Mouse (Mus musculus): ENCODE measurements around the gene Prss34. TPM values are rescaled to one million over a fixed set of nuclear protein-coding genes. Genes with fewer than 3 reads are reported as not detected.

Prss34 gene
- total RNA-seq, 1 experiment from 2014 or later, result 10.8 TPM

GRCm38 (mm10) chr17:25288842-25289241, 9.4 kb upstream of the Prss34 start:
- ATAC-seq (replicated peaks in 1 of 2; ENCODE audit: insufficient read depth in 1 of 2, low FRiP score in 2 of 2, low TSS enrichment in 1 of 2, low read depth in 1 of 2, poor library complexity in 2 of 2, severe bottlenecking in 2 of 2), result peak in 1 of 2 experiments; percentile 74; a peak in 3 of 4 replicates

- ATAC-seq (replicated peaks in 1 of 2; ENCODE audit: insufficient read depth in 1 of 2, low FRiP score in 2 of 2, low TSS enrichment in 1 of 2, low read depth in 1 of 2, poor library complexity in 2 of 2, severe bottlenecking in 2 of 2), result no peak
Measured at GRCm38 (mm10) chr17:25290411-25290810, 7.8 kb upstream of the Prss34 start.

- no peak for ATAC-seq (replicated peaks in 1 of 2; ENCODE audit: insufficient read depth in 1 of 2, low FRiP score in 2 of 2, low TSS enrichment in 1 of 2, low read depth in 1 of 2, poor library complexity in 2 of 2, severe bottlenecking in 2 of 2)
Measured at GRCm38 (mm10) chr17:25293495-25293894, 4.7 kb upstream of the Prss34 start.

GRCm38 (mm10) chr17:25294111-25294510, 4.1 kb upstream of the Prss34 start:
- ATAC-seq (replicated peaks in 1 of 2; ENCODE audit: insufficient read depth in 1 of 2, low FRiP score in 2 of 2, low TSS enrichment in 1 of 2, low read depth in 1 of 2, poor library complexity in 2 of 2, severe bottlenecking in 2 of 2), result no peak

- no peak for ATAC-seq (replicated peaks in 1 of 2; ENCODE audit: insufficient read depth in 1 of 2, low FRiP score in 2 of 2, low TSS enrichment in 1 of 2, low read depth in 1 of 2, poor library complexity in 2 of 2, severe bottlenecking in 2 of 2)
Measured at GRCm38 (mm10) chr17:25308346-25308745, 10.2 kb downstream of the Prss34 start, which contains the start of gene Prss28. Gene Prss28, plus strand, starts transcription at chr17:25308646.

- no peak for ATAC-seq (replicated peaks in 1 of 2; ENCODE audit: insufficient read depth in 1 of 2, low FRiP score in 2 of 2, low TSS enrichment in 1 of 2, low read depth in 1 of 2, poor library complexity in 2 of 2, severe bottlenecking in 2 of 2)
Measured at GRCm38 (mm10) chr17:25318354-25318753, 20.2 kb downstream of the Prss34 start, which contains the start of gene Prss29. Gene Prss29, plus strand, starts transcription at chr17:25318654.

GRCm38 (mm10) chr17:25320819-25321218, 22.6 kb downstream of the Prss34 start:
- no peak for ATAC-seq (replicated peaks in 1 of 2; ENCODE audit: insufficient read depth in 1 of 2, low FRiP score in 2 of 2, low TSS enrichment in 1 of 2, low read depth in 1 of 2, poor library complexity in 2 of 2, severe bottlenecking in 2 of 2)

GRCm38 (mm10) chr17:25322930-25323329, 24.7 kb downstream of the Prss34 start:
- no peak for ATAC-seq (replicated peaks in 1 of 2; ENCODE audit: insufficient read depth in 1 of 2, low FRiP score in 2 of 2, low TSS enrichment in 1 of 2, low read depth in 1 of 2, poor library complexity in 2 of 2, severe bottlenecking in 2 of 2)

GRCm38 (mm10) chr17:25332321-25332720, 34.1 kb downstream of the Prss34 start:
- ATAC-seq (replicated peaks in 1 of 2; ENCODE audit: insufficient read depth in 1 of 2, low FRiP score in 2 of 2, low TSS enrichment in 1 of 2, low read depth in 1 of 2, poor library complexity in 2 of 2, severe bottlenecking in 2 of 2), result peak; percentile 55 to 58; a peak in 3 of 4 replicates

GRCm38 (mm10) chr17:25333943-25334342, 35.7 kb downstream of the Prss34 start:
- peak; percentile 44 to 46; a peak in 2 of 4 replicates for ATAC-seq (replicated peaks in 1 of 2; ENCODE audit: insufficient read depth in 1 of 2, low FRiP score in 2 of 2, low TSS enrichment in 1 of 2, low read depth in 1 of 2, poor library complexity in 2 of 2, severe bottlenecking in 2 of 2)

GRCm38 (mm10) chr17:25338218-25338617, 40.0 kb downstream of the Prss34 start:
- no peak for ATAC-seq (replicated peaks in 1 of 2; ENCODE audit: insufficient read depth in 1 of 2, low FRiP score in 2 of 2, low TSS enrichment in 1 of 2, low read depth in 1 of 2, poor library complexity in 2 of 2, severe bottlenecking in 2 of 2)

GRCm38 (mm10) chr17:25340003-25340402, 41.8 kb downstream of the Prss34 start:
- no peak for ATAC-seq (replicated peaks in 1 of 2; ENCODE audit: insufficient read depth in 1 of 2, low FRiP score in 2 of 2, low TSS enrichment in 1 of 2, low read depth in 1 of 2, poor library complexity in 2 of 2, severe bottlenecking in 2 of 2)

- no peak for ATAC-seq (replicated peaks in 1 of 2; ENCODE audit: insufficient read depth in 1 of 2, low FRiP score in 2 of 2, low TSS enrichment in 1 of 2, low read depth in 1 of 2, poor library complexity in 2 of 2, severe bottlenecking in 2 of 2)
Measured at GRCm38 (mm10) chr17:25341490-25341889, 43.3 kb downstream of the Prss34 start.

- no peak for ATAC-seq (replicated peaks in 1 of 2; ENCODE audit: insufficient read depth in 1 of 2, low FRiP score in 2 of 2, low TSS enrichment in 1 of 2, low read depth in 1 of 2, poor library complexity in 2 of 2, severe bottlenecking in 2 of 2)
Measured at GRCm38 (mm10) chr17:25345462-25345861, 47.3 kb downstream of the Prss34 start, which contains the start of gene Tpsab1. Gene Tpsab1, minus strand, starts transcription at chr17:25345562.

Other genes with a start within 250 kb of the Prss34 start
- gene Tmem204, start 214.8 kb upstream of the Prss34 start, total RNA-seq (2017), result not detected in 2 replicates
- 22.5 and 28.7 TPM in 2 replicates for gene Telo2, start 182.4 kb upstream of the Prss34 start, total RNA-seq (2017)
- 0.40 TPM in 1 of 2 replicates, not detected in the other for gene Ptx4, start 177.6 kb upstream of the Prss34 start, total RNA-seq (2017)
- gene Clcn7, start 165.0 kb upstream of the Prss34 start, total RNA-seq (2017), result 7.0 and 7.7 TPM in 2 replicates
- not detected in 2 replicates for gene Ccdc154, start 135.9 kb upstream of the Prss34 start, total RNA-seq (2017)
- not detected in 2 replicates for gene Gm38655, start 122.9 kb upstream of the Prss34 start, total RNA-seq (2017)
- 13.3 and 18.7 TPM in 2 replicates for gene BC003965, start 113.8 kb upstream of the Prss34 start, total RNA-seq (2017)
- gene Unkl, start 110.0 kb upstream of the Prss34 start, total RNA-seq (2017), result 11.6 and 14.4 TPM in 2 replicates
- gene Gnptg, start 58.3 kb upstream of the Prss34 start, total RNA-seq (2017), result 16.6 and 21.9 TPM in 2 replicates
- 29.1 and 29.9 TPM in 2 replicates for gene Tsr3, start 58.2 kb upstream of the Prss34 start, total RNA-seq (2017)
- gene Baiap3, start 42.0 kb upstream of the Prss34 start, total RNA-seq (2017), result 1.3 and 1.8 TPM in 2 replicates
- 371 and 385 TPM in 2 replicates for gene Ube2i, start 23.8 kb upstream of the Prss34 start, total RNA-seq (2017)
- not detected in 2 replicates for gene Prss28, start 10.3 kb downstream of the Prss34 start, total RNA-seq (2017)
- gene Prss29, start 20.3 kb downstream of the Prss34 start, total RNA-seq (2017), result not detected in 2 replicates
- not detected in 2 replicates for gene Tpsab1, start 47.2 kb downstream of the Prss34 start, total RNA-seq (2017)
- gene Tpsb2, start 67.9 kb downstream of the Prss34 start, total RNA-seq (2017), result not detected in 2 replicates
- gene Tpsg1, start 70.9 kb downstream of the Prss34 start, total RNA-seq (2017), result not detected in 2 replicates
- gene Cacna1h, start 135.4 kb downstream of the Prss34 start, total RNA-seq (2017), result 0.74 TPM in 1 of 2 replicates, not detected in the other
- gene Tekt4, start 156.2 kb downstream of the Prss34 start, total RNA-seq (2017), result not detected in 2 replicates
- gene Sstr5, start 198.9 kb downstream of the Prss34 start, total RNA-seq (2017), result not detected in 2 replicates

All from hematopoietic stem cell, adult 5-6 weeks (primary cell).